Mouse (Mus musculus) liver (tissue): ENCODE measurements around the gene AI182371.

ENCODE experiments used
- DNase-seq: peaks from one replicate; pipeline ENCODE4 v3.0.0-alpha.2; 2020; ENCODE audit warnings: mixed read lengths

Gene AI182371

DNA sequence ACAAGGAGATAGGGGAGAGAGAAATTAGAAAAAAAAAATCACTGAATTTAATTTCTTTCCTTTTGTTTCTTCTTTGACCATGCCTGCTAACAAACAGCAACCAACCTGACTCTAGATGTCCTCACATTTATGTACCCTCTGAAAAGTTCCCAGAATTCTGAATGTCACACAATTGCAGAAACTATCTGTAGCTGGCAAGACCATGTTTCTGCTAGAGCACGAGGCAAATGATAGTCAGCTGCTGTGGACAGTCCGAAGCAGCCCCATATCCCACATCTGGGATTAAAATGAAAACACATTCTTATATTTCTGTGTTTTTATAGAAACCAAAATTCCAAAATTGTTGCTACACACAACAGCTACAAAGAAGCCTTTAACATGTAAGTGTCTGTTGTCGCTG lies at the start of gene AI182371:
Gene AI182371 (minus strand): TSS at position 101 of the 400 bp plus-strand sequence.
- no peak for DNase-seq

DNA sequence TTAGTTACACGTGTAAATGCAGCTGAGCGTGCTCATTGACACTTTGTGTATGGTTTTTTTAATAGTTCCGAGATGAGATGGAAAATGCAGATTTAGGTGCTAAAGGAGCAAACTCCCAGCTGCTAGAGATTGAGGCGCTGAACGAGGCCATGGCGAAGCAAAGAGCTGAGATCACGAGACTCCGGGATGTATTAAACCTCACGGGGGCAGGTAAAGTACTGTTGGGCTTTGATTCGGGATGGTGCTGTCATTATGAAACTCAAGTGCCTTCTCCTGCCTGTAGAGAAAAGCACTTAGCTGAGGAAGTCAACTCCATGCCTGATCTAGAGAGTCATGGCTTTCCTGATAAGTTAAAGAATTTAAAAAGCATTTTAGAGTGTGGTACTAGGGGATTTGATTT lies 47.5 kb upstream of the AI182371 start:
- DNase-seq = no peak

DNA sequence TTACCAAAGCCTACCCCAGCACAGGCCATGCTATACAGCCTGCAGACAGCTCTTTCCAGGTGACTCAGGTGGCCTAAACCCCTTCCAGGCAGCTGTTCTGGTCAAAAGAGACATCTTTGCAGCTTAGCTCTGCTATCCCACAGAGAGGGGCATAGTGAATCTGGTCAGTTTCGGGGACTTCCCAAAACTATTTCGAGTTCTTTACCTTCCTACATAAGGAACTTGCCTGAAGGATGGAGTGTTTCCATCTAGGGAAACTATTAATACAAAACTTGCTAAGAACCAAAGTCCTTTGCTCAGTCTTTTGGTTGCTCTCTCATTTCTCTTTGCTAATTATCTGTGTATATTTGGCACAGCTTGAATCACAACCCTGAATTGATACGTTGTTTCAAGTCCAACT lies 40.3 kb upstream of the AI182371 start:
- DNase-seq = no peak

DNA sequence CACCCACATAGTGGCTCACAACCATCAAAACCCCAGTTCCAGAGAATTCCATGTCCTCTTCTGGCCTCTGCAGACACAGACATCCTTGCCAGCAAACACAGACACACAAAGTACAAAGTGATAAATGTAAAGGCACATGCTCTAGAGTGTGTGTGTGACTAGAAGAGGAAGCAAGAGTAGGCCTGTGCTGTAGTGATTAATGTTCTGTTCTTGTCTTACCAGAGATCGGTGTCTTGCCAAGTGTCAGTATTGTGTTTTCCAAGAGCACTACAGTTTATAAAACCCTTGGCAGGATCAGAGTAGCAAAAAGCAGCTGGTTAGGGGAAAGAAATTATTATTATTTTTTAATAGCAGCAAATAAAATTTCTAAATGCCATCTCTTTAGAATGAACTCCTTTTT lies 37.2 kb upstream of the AI182371 start:
- no peak for DNase-seq

DNA sequence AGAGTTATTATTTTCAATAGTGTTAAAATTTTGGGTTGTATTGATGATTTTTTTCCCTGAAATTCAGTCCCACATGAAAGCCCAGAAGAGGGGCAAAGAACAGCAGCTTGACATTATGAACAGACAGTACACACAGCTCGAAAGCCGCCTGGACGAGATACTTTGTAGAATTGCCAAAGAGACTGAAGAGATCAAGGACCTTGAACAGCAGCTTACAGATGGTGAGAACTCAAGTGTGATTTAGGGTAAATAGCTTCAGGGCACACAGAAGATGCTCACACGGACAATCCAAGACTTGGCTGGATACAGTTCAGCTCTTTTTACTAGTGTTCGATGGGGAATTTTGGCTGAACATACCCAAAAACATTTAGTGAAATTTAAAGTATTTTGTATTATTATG lies 32.5 kb upstream of the AI182371 start:
- no peak for DNase-seq

DNA sequence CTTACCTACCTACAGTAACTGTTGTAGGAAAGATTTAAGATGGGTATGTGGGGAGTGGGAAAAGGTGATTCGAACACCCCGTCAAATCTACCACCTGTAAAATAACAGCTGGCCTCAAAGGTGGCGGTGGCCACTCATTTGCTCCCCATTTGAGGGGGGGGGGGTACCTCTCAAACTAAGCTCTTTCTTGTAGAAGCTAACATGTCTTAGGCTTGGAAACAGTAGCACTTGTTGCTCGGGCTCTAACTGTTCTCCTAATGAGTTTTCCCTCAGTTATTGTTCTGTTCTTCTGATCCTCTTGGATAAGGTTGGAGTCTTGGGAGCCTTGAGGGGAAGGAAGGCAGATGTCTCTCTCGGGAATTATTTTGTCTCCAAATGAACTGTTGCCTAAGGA lies 31.3 kb upstream of the AI182371 start:
- no peak for DNase-seq

DNA sequence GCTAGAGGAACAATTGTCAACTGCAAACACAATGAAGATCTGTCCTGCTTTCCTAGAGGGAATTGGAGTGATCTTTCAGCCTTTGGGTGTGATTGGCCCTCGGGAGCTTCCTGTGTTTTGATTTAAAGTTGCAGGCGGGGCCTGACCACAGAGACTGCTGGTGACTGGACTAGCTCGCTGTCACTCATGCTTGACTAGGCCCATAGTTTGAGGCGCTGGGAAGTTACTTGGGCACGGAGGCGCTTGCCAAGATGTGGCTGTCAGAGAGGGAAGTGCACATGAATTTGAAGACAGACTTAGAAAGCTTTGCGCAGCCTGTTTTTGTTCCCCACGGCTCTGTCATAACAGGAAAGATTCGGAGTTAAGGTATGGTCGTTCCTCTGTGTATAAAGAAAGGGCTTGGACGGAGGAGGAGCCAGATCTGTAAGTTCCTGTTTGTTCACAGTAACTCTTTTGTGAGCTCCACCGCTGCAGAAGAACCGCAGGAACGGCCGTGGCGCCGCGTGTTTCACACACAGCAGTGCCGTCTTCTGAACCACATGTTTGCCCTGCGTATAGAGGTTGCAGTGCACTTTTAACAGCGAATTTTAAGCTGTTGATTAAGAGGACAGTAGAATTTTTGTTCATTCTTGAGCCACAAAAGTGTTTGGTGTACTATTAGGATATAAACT lies 30.8 kb upstream of the AI182371 start:
- DNase-seq = peak; percentile 90

DNA sequence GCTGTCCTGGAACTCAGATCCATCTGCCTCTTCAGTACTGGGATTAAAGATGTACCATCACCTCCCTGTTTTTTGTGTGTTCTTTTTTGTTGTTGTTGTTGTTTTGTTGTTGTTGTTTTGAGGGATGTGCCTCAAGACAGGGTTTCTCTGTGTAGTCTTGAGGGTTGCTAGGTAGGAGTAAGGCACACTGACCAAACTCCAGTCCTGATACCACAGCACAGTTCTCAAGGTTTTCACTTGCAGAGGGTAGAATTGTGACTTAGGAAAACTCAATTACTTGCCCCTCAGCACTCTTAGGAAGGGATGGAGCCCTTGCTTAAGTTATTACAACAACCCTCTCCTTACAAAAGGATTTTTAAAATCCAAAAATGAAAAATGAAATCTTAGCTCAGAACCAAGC lies 30.1 kb upstream of the AI182371 start:
- DNase-seq = no peak

DNA sequence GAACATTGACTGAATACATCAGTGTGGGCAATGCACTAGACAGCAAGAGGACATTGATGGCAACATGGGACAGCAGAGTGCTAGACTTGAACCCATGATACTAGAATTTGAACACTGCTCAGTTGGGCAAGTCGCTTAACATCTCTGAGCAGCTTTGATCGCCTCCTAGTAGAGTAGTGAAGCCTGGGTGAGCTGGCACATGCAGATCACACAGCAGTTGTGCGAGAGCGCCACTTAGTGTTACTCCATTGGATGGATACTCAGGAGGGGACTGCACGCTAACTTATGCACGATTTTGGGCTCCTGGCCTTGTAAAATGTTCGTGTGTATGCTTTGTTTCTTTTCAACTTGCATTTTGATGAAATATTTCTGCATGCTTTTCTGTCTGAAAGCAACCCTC lies 23.4 kb upstream of the AI182371 start:
- peak; percentile 13 for DNase-seq

DNA sequence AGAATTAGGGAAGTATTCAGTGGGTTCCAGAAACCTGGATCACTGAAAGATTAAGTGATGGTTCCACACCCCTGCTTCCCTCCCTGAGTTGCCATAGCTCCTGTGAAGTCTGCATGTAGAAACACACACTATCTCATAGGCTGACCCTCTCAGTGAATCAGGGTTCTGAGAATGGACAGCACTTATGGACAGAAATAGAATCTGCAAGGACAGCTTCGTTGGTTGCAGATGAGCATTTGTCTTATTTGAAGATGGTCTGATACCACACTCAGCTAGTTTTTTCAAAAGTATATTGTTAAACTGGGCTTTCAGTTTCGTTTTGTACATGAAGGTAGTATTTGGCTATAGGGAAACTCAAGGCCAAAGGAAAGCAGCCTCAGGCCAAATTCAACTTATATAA lies 9.2 kb upstream of the AI182371 start:
- no peak for DNase-seq

DNA sequence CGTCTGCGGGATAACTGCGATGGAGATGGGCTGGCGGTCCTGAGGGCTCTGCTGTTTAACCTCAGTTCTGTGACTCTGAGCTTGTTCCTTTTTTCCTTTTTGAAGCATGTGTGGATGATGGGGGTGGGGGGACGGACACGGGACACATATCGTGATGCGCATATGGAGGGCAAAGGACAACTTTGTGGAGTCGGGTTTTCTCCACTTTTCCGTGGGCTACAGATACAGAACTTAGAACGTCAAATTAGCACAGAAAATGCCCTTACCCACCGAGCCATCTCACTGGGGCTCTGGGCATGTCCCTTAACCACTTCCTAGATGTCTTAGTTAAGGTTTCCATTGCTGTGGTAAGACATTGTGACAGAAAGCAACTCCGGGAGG lies 8.6 kb upstream of the AI182371 start:
- no peak for DNase-seq

DNA sequence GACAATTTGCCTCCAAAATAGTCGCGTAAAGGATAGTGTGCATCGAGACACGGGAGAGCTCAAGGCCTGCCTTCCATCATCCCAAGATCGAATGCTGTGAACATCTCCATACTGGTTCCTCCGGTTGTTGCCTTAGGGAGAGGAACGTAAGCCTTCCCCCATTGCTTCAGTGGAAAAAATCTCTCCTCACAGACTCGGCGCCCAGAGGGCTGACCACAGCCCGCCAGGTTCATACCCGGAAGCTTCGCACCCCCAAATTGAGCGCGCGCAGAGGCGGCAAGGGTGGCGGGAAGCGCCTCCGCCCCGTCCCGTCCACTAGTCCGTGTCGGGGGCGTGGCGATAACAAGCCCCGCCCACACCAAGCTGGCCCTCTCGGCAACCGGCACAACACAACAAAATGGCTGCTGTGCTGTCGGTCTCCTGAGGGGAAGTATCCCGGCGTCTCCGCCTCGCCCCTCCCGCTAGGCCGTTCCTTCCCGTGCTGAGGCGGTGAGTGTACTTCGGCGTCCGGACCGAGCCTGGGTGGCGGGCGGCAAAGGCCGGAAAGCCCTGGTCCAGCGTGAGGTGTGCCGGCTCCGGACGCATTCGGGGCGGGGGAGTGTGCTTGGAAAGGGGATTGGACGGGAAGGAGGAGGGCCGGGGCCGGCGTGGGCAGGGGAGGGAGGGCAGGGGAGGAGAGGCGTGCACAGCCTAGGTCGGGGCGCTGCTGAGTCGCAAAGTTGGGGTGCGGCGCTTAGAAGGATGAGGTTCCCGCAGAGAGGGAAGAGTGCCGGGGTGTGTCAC lies 8.0 kb upstream of the AI182371 start, which contains the start of gene Cntrl:
Gene Cntrl (plus strand): TSS at position 352 of the 783 bp plus-strand sequence.
- DNase-seq = peak; percentile 97

DNA sequence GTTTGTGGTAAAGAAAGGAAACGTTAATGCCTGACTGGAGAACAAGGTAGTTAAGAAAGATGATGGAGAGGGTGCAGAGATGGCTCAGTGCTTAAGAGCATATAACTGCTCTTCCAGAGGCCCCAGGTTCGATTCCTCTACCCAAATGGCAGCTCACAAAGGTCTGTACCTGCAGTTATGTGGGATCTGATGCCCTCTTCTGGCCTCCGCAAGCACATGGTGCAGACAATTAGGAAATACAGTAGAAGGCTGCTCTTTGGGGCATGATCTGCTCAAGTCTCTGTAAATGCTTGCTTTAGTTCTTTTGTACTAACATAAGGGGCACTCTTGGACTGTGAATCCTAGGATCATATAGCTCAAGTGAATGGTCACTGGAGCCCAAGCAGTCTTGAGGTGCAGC lies 7.4 kb upstream of the AI182371 start:
- peak; percentile 58 for DNase-seq

DNA sequence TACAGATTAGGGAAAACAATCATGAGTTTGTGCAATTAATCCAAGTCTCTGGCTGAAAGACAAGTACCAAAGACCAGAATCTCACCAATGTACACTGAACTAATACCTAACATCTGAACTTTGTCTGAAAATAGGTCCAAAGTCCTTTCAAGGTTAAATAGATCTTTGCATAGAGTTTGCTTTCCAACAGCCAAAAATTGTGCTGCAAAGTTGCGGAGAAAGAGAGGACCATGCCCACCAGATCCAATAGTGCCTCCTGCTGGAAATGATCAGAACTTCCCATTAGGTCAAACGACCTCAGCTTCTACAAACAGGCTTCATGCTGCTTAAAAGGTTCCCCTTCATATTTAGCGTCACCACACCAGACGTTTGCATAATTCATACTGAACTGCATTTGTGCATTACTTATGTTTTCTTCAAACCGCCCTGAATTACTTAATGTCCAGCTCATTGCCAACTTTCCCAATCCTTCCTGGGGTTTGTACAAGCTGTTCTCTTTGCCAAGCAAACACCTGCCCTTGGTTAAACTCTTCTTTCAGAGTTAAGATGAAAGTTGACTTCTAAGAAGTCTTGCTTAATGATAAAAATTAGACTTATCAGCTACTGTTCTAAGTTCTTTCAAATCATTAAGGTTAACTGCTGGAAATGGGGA lies 6.8 kb upstream of the AI182371 start:
- DNase-seq = peak; percentile 15

DNA sequence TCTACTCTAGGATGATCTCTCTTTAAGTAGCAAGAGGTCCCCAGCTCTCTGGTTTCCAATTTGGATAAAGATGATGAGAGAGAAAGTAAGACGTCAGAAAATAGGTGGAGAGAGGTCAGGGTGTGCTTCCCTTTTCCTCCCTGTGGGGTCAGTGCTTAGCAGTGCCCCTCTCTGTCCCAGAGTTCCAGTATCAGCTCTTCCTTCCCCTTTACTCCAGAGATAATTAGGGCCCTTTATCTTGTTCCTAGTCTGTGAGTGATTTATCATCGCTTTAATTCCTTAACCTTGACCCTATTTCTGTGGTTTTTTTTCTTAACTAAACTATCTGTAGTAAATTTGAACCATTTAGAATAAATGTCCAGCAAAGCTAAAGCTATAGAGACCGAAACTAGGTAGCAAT lies 3.5 kb upstream of the AI182371 start:
- DNase-seq = no peak

DNA sequence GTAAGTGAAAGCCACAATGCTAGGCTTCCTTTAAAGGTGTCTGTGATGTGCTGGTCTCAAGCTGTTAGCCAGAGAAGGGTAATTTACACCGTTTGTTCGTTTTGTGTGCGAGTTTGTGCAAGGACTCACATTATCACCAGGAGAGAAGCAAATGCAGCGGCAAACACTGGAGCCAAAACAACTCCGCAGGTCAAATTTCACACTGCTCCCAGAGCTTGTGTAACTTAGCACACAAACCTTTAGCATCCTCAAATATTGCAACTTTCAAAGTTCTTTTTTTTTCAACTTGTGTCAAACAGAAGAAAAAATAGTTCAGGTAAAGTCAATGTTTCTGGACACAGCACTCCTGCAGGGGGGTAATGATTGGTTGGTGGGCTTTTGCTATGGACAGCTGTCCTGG lies 2.2 kb upstream of the AI182371 start:
- peak; percentile 16 for DNase-seq

DNA sequence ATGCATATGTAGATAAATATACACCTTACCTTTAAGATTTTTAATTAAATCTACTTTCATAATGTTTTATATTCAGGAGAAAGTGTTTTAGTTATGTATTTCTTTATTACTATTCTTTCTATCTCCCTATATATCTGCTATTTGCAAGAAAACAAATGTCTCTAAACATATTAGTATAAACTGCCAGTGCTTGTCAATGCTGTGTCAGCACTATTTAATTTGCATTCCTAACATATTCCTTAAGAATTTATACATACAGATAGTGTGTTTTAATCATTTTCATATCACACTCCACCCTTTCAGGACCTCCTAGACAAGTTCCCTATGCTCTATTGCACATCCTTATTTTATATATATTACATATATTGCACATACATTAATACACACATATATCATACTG lies 1.4 kb upstream of the AI182371 start:
- DNase-seq = no peak

DNA sequence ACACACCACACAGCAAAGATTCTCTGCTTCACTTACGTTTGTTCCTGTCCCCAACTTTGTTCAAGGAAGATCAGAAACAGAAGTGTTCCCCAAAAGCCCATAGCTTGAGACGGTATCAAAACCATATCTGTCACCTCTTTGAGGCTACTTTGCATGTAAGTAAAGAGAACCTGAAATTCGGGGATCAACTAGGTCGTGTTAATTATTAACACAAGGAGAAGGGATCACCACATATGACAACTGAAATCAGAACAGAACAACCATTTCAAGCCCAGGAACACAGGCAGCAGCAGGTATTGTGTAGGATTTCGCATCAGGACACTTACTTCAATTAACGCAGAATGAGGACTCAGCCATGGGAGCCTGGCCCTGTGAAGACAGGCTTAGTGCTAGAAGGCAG lies 814 bp downstream of the AI182371 start:
- no peak for DNase-seq

DNA sequence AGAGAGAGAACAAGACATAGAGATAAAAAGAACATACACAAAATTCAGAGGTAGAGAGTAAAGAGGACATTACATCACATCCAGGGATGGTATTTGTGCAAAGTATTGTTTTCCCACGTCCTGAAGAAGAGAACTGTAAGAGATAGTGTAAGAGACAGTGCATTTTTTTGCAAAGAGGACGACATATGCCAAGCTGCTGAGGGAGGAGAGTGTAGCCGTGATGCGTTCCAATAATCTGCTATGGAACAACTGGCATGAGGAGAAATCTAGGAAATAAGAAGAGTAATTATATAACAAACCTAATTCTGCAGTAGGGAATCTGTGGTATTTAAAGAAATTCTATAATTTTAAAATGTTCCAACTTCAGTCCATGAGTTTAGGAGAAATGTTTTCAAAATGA lies 13.9 kb downstream of the AI182371 start:
- DNase-seq = no peak

DNA sequence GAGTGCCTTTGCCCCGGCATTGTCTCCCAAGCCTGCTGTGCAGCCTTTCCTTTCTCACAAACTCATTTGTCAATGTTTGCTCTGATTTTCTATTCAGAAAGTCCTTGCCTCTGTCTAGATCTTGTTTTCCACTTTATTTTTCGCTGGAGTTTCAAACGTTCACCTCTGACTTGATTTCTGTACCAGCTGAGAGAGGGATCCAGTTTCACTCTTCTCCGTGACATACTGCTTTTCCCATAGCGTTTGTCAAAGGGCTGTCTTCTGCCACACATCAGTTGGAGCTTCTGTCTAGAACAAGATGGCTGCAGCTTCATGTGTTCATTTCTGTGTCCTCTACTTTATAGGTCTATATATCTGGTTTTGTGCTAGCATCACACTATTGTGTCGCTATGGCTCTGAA lies 22.2 kb downstream of the AI182371 start:
- no peak for DNase-seq

DNA sequence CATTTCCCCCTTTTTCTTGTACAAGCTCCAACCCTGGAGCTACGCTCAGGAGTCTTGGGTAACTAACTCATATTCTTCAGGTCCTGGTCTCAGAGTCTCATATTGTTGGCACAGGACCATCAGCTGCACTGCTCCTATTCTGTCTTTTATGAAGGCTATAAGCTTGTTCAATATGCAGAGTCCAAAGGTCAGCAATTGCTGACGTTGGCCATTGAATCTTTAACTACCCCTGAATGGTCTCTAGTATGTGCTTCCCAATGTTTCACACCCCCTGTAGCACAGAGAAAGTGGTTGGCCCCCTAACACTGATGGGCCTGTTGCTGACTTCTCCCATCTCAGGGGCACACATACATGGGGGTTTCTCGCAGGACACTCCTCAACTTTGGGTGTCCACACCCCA lies 27.0 kb downstream of the AI182371 start:
- DNase-seq = no peak

DNA sequence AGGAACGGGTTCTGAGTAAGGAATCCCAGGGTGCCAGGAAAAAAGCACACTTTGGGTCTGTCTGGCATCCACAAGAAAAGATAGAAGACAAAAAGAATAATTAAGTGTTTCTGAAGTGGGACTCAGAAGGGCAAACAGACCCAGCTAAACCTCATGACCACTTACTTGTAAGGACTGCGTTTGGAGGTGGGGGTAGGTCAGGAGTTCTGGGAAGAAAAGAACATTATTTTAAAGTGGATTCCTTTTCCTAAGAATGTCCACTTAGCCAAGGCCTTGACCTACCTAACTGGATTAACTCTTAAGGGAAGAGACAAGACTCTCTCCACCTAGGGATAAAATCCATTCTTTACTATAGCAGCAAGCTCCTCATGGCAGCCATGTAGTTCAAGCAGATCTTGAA lies 28.8 kb downstream of the AI182371 start:
- no peak for DNase-seq

DNA sequence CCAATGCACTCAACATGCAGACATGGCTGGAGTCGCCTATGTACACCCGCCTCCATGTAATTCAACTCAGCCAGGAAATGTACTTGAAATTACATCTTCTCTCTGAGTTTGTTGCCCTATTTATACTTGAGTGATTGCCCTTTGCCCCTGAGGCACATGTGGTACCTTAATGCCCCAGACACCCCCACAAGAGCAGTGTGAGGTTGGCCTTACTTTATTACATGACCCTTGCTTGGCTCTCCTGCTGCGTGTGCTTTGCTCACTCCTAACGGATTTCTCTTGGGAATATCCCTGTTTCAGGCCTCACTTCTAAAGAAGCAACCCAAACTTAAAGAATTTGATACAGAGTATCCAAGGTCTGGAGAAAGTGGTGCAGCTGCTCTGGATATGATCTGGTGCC lies 31.1 kb downstream of the AI182371 start:
- DNase-seq = no peak

DNA sequence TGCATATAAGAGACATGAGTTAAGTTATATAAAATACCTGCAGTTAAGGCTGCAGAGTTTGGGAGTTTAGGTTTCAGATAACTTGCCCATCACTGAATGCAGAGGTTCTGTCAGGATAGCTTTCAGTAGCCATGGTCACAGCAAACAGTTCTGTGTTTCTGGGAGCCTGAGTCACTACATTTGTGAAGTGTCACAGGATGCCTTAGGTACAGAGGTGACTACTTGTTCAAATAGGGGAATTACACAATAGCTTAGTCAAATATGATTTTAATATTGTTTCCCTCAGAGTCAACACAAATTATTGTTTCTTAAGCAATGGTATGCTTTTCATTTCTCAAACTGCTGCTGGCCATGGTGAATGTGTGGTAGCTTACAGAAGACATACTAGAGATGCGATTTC lies 32.2 kb downstream of the AI182371 start:
- DNase-seq = no peak
